8 mouse cellular contexts compared by ENCODE assay signal in the genomic region with DNA sequence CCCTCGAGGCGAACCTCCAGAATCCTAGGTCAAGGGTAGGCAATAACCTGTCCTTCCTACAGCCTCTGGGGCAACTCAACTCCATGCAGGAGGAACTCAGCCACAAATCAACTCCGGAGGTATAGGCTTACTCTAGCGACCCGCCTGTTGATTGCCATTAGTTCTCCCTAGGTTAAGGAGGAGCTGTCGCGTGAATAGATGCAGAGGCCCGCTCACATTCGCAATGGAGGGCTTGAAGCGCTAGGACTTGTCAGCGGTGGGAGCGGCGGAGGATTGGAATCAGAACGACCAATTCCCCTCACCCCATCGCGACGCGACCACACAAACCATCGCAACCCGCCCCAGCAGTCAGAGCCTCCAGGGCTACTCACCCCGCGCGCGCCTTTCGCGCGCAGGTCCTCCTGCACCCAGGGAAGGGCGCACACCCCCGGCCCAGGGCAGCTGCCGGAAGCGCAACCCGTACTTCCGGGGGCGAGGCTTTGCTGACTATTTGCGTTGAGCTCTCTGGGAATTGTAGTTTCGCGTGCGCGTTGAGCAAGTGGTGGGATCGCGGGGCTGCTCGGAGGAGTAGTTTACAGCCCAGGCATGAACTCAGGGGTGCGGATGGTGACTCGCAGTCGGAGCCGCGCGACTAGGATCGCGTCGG. TPM values are rescaled to one million over a fixed set of nuclear protein-coding genes. Genes with fewer than 3 reads are reported as not detected.
DNase-seq lines count a peak whose midpoint lies in the region; ATAC-seq and TF ChIP-seq lines count a peak whose summit lies in the region.

Gene Tsc2 (minus strand): TSS at position 464 of the 646 bp plus-strand sequence.
Gene Nthl1 (plus strand): TSS at position 514 of the 646 bp plus-strand sequence.

- peak; percentile 98 for ATAC-seq in activated CD4-positive, CD25-positive, alpha-beta regulatory T cell, adult 4 months
- peak; percentile 90 for ATAC-seq in common myeloid progenitor, adult 5-6 weeks (replicated peaks; ENCODE audit: low read depth, poor library complexity, severe bottlenecking)
- peak; percentile 93 for ATAC-seq in hindbrain, embryonic 16.5 days

- WGBS in hindbrain, embryonic 16.5 days: 2% methylated on average over 51 of the region's 51 CpGs

- peak within 1 kb of the TSS; percentile 78 for H3K4me2 ChIP-seq in hindbrain, embryonic 16.5 days (ENCODE audit: low read length)

- peak within 1 kb of the TSS; percentile 81 for H3K9ac ChIP-seq in hindbrain, embryonic 16.5 days (ENCODE audit: low read depth, low read length)

- peak within 1 kb of the TSS; percentile 97 for H3K27ac ChIP-seq in gastrocnemius, adult 2 months
- peak within 1 kb of the TSS; percentile 69 for H3K27ac ChIP-seq in hindbrain, embryonic 16.5 days (ENCODE audit: low read depth, low read length)

- H3K4me1 ChIP-seq in hindbrain, embryonic 16.5 days (ENCODE audit: control insufficient read depth, insufficient read depth, low read depth, low read length): peaks cover 11% of the 10 kb centered on the region

- H3K27me3 ChIP-seq in hindbrain, embryonic 16.5 days (replicated peaks; ENCODE audit: control insufficient read depth, insufficient read depth, low read length): no peaks in the 10 kb centered on the region

- DNase-seq in gastrocnemius, adult 2 months: peak; percentile 90
- peak; percentile 72 for DNase-seq in left cerebral cortex, adult 11 months (ENCODE audit: low spot score)
- DNase-seq in lung, postnatal 4 days: peak; percentile 88 to 90
- peak; percentile 76 for DNase-seq in retina, postnatal 7 days (ENCODE audit: low read depth, low spot score)
- DNase-seq in urinary bladder, adult 18-20 months (ENCODE audit: low spot score in 2 of 2): peak; percentile 77 to 79

- TF ChIP-seq CTCF in gastrocnemius, adult 2 months (IDR thresholded peaks at IDR 0.05): peak; percentile 1; the same call in 1 of the 2 replicates

- H3K4me3 ChIP-seq in gastrocnemius, adult 2 months: peak within 1 kb of the TSS; percentile 79
- H3K4me3 ChIP-seq in hindbrain, embryonic 16.5 days (ENCODE audit: low read length): peak within 1 kb of the TSS; percentile 73

- intact Hi-C loops in gastrocnemius, adult 2 months (cut with DNase I): loop anchor here (5.0 kb wide), 1 partner anchor 105 kb away; the partner anchor contains the start of gene Traf7

- no peaks in the 10 kb centered on the region for H3K9me3 ChIP-seq in hindbrain, embryonic 16.5 days (ENCODE audit: control insufficient read depth, low read length)

- H3K36me3 ChIP-seq in hindbrain, embryonic 16.5 days (ENCODE audit: control insufficient read depth, insufficient read depth, low read length): peaks cover 15% of the 10 kb centered on the region; the same call in 1 of the 2 replicates

RNA-seq across cellular contexts. Expression of gene Tsc2, which starts in this region (rescaled TPM):
- polyA plus RNA-seq in activated CD4-positive, CD25-positive, alpha-beta regulatory T cell, adult 4 months (2017; shearing (Covaris generic)): 10 to 100 TPM in 1 of 2 experiments, 1 to 10 TPM in 1; 9.8 to 24.1 TPM
- 39.0 and 52.2 TPM in 2 replicates for total RNA-seq in common myeloid progenitor, adult 5-6 weeks (2017)
- 10 to 100 TPM; 84.9 to 90.4 TPM for total RNA-seq in gastrocnemius, adult 2 months (2021)
- 65.8 and 80.9 TPM in 2 replicates for polyA plus RNA-seq in hindbrain, embryonic 16.5 days (2015; fragmentation: Nextera tagmentation; extraction: Ambion mirVana)

RNA-seq across cellular contexts. Expression of gene Nthl1, which starts in this region (rescaled TPM):
- polyA plus RNA-seq in activated CD4-positive, CD25-positive, alpha-beta regulatory T cell, adult 4 months (2017; shearing (Covaris generic)): 1 to 10 TPM; 2.1 to 2.6 TPM
- total RNA-seq in common myeloid progenitor, adult 5-6 weeks (2017): 18.0 and 25.1 TPM in 2 replicates
- 1 to 10 TPM; 2.6 to 3.4 TPM for total RNA-seq in gastrocnemius, adult 2 months (2021)
- 9.6 and 9.9 TPM in 2 replicates for polyA plus RNA-seq in hindbrain, embryonic 16.5 days (2015; fragmentation: Nextera tagmentation; extraction: Ambion mirVana)

Comparison
In these comparisons a context has a peak if more than half of its experiments do, and no peak if none do; other contexts are left out.
1. Peak in every context shown above with its lines: DNase-seq, ATAC-seq, H3K4me3 ChIP-seq and H3K27ac ChIP-seq.